Mouse (Mus musculus): Measurements from ENCODE around the gene Eif4e1b. TPM values are rescaled to one million over a fixed set of nuclear protein-coding genes. Genes with fewer than 3 reads are reported as not detected.
A peak's percentile ranks its signal among the peaks of the same experiment; 100 is the strongest.

The Eif4e1b gene
- polyA plus RNA-seq, 1 experiment from 2014 or later: not detected

DNA sequence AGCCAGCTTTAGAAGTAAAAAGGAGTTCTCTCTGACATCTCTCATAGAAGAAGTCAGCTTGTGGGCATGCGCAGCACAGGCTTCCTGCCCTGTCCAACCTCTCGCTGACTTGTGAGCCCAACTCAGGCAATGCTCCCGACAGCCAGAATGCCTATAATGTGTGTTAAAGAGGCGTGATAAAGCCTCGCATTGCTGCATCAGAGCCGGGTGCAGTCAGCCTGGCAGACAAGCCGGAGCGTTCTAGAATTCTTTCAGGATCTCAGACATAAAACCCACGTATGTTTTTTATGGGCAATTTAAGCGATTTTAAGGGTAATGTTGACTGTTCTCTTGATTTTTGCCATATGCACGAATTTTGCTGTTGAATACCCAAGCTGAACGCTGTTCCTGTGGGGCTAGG lies 24.3 kb downstream of the Eif4e1b start:
- no peak overlapping the region for H3K9ac ChIP-seq
- no peak overlapping the region for H3K27ac ChIP-seq
- no peak for ATAC-seq (ENCODE audit: insufficient number of reproducible peaks, insufficient read depth, low FRiP score, low TSS enrichment)
- H3K36me3 ChIP-seq: no peaks in the 10 kb centered on the region
- no peaks in the 10 kb centered on the region for H3K4me1 ChIP-seq
- no peak overlapping the region for H3K4me2 ChIP-seq (replicated peaks)
- peaks cover 24% of the 10 kb centered on the region for H3K27me3 ChIP-seq
- no peaks in the 10 kb centered on the region for H3K9me3 ChIP-seq
- 76% methylated on average over 12 of the region's 12 CpGs for whole genome bisulfite sequencing
- no peak overlapping the region for H3K4me3 ChIP-seq

- Histone ChIP-seq H3K4me1 (no peaks in the 10 kb centered on the region), H3K9ac (no peak overlapping the region), H3K4me3 (no peak overlapping the region), H3K9me3 (no peaks in the 10 kb centered on the region), H3K27me3 (peaks cover 4% of the 10 kb centered on the region), H3K36me3 (no peaks in the 10 kb centered on the region), H3K27ac (no peak overlapping the region), H3K4me2 (replicated peaks) (no peak overlapping the region)
- no peak for ATAC-seq (ENCODE audit: insufficient number of reproducible peaks, insufficient read depth, low FRiP score, low TSS enrichment)
- 33% methylated on average over 7 of the region's 7 CpGs for WGBS
These were observed 27.7 kb downstream of the Eif4e1b start for GRCm38 (mm10) chr13:54811476-54811875.

GRCm38 (mm10) chr13:54813381-54813780 lies 29.6 kb downstream of the Eif4e1b start:
- H3K4me2 ChIP-seq (replicated peaks): no peak overlapping the region
- no peaks in the 10 kb centered on the region for H3K4me1 ChIP-seq
- no peak for ATAC-seq (ENCODE audit: insufficient number of reproducible peaks, insufficient read depth, low FRiP score, low TSS enrichment)
- no peak overlapping the region for H3K9ac ChIP-seq
- no peak overlapping the region for H3K4me3 ChIP-seq
- no peaks in the 10 kb centered on the region for H3K36me3 ChIP-seq
- no peak overlapping the region for H3K27ac ChIP-seq
- no peaks in the 10 kb centered on the region for H3K27me3 ChIP-seq
- H3K9me3 ChIP-seq: no peaks in the 10 kb centered on the region
- WGBS: 88% methylated on average over 9 of the region's 9 CpGs

- Histone ChIP-seq H3K27me3 (no peaks in the 10 kb centered on the region), H3K9me3 (no peaks in the 10 kb centered on the region), H3K4me1 (no peaks in the 10 kb centered on the region), H3K27ac (no peak overlapping the region), H3K36me3 (no peaks in the 10 kb centered on the region), H3K9ac (no peak overlapping the region), H3K4me3 (no peak overlapping the region), H3K4me2 (replicated peaks) (no peak overlapping the region)
- ATAC-seq (ENCODE audit: insufficient number of reproducible peaks, insufficient read depth, low FRiP score, low TSS enrichment): no peak
- 22% methylated on average over 17 of the region's 17 CpGs for whole genome bisulfite sequencing
These were observed 34.8 kb downstream of the Eif4e1b start for GRCm38 (mm10) chr13:54818399-54819254.

- Histone ChIP-seq H3K27ac (no peak overlapping the region), H3K4me2 (replicated peaks) (no peak overlapping the region), H3K27me3 (peaks cover 5% of the 10 kb centered on the region; the same call in 1 of the 2 replicates), H3K4me1 (peaks cover 7% of the 10 kb centered on the region; the same call in 1 of the 2 replicates), H3K36me3 (no peaks in the 10 kb centered on the region), H3K9ac (no peak overlapping the region), H3K9me3 (no peaks in the 10 kb centered on the region), H3K4me3 (no peak overlapping the region)
- no peak for ATAC-seq (ENCODE audit: insufficient number of reproducible peaks, insufficient read depth, low FRiP score, low TSS enrichment)
- WGBS: 85% methylated on average over 4 of the region's 4 CpGs
These were observed 37.3 kb downstream of the Eif4e1b start for GRCm38 (mm10) chr13:54821106-54821505.

DNA sequence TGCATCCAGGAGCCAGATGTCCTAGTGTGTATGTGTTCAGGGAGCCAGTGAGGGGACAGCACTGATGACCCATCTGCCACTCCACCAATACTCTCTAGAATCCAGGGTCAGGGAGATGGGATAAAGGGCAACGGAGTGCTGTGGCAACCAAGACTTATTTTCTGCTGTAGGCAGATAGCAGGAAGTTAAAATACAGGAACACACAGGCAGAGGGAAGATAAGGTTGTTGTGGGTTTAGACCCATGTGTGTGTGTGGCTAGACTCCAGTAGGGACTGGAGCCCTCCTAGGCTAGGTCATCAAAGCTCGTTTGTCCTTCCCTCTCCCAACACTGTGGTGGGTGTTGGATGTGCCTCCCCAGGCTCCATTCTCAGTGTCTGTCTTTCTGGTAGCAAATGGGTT lies 38.1 kb downstream of the Eif4e1b start:
- no peak overlapping the region for H3K4me3 ChIP-seq
- no peaks in the 10 kb centered on the region for H3K9me3 ChIP-seq
- no peak overlapping the region for H3K9ac ChIP-seq
- H3K27ac ChIP-seq: no peak overlapping the region
- ATAC-seq (ENCODE audit: insufficient number of reproducible peaks, insufficient read depth, low FRiP score, low TSS enrichment): no peak
- peaks cover 7% of the 10 kb centered on the region; the same call in 1 of the 2 replicates for H3K4me1 ChIP-seq
- peaks cover 5% of the 10 kb centered on the region; the same call in 1 of the 2 replicates for H3K27me3 ChIP-seq
- WGBS: 78% methylated on average over 2 of the region's 2 CpGs
- H3K4me2 ChIP-seq (replicated peaks): no peak overlapping the region
- no peaks in the 10 kb centered on the region for H3K36me3 ChIP-seq

- Histone ChIP-seq H3K4me2 (replicated peaks) (peak overlapping the region; percentile 43), H3K36me3 (no peaks in the 10 kb centered on the region), H3K27me3 (peaks cover 5% of the 10 kb centered on the region; the same call in 1 of the 2 replicates), H3K9ac (no peak overlapping the region), H3K4me3 (0 out of 2 replicates have a peak overlapping the region, but pooled peaks have one; percentile 16), H3K9me3 (no peaks in the 10 kb centered on the region), H3K4me1 (peaks cover 7% of the 10 kb centered on the region; the same call in 1 of the 2 replicates), H3K27ac (no peak overlapping the region)
- WGBS: 19% methylated on average over 25 of the region's 25 CpGs
- no peak for ATAC-seq (ENCODE audit: insufficient number of reproducible peaks, insufficient read depth, low FRiP score, low TSS enrichment)
These were observed 40.5 kb downstream of the Eif4e1b start for GRCm38 (mm10) chr13:54824111-54824931.

GRCm38 (mm10) chr13:54827992-54828391 lies 44.2 kb downstream of the Eif4e1b start:
- no peak for ATAC-seq (ENCODE audit: insufficient number of reproducible peaks, insufficient read depth, low FRiP score, low TSS enrichment)
- no peaks in the 10 kb centered on the region for H3K9me3 ChIP-seq
- H3K9ac ChIP-seq: no peak overlapping the region
- peaks cover 5% of the 10 kb centered on the region; the same call in 1 of the 2 replicates for H3K27me3 ChIP-seq
- H3K4me3 ChIP-seq: no peak overlapping the region
- no peak overlapping the region for H3K27ac ChIP-seq
- H3K4me1 ChIP-seq: peaks cover 12% of the 10 kb centered on the region; the same call in 1 of the 2 replicates
- 59% methylated on average over 7 of the region's 7 CpGs for WGBS
- H3K36me3 ChIP-seq: no peaks in the 10 kb centered on the region
- H3K4me2 ChIP-seq (replicated peaks): no peak overlapping the region

GRCm38 (mm10) chr13:54828508-54828907 lies 44.7 kb downstream of the Eif4e1b start:
- Histone ChIP-seq H3K4me1 (peaks cover 12% of the 10 kb centered on the region; the same call in 1 of the 2 replicates), H3K36me3 (no peaks in the 10 kb centered on the region), H3K4me3 (no peak overlapping the region), H3K4me2 (replicated peaks) (no peak overlapping the region), H3K27ac (no peak overlapping the region), H3K9me3 (no peaks in the 10 kb centered on the region), H3K27me3 (peaks cover 5% of the 10 kb centered on the region; the same call in 1 of the 2 replicates), H3K9ac (no peak overlapping the region)
- no peak for ATAC-seq (ENCODE audit: insufficient number of reproducible peaks, insufficient read depth, low FRiP score, low TSS enrichment)
- 53% methylated on average over 6 of the region's 6 CpGs for WGBS

GRCm38 (mm10) chr13:54829450-54829849 lies 45.7 kb downstream of the Eif4e1b start:
- no peaks in the 10 kb centered on the region for H3K36me3 ChIP-seq
- H3K4me3 ChIP-seq: no peak overlapping the region
- WGBS: 3% methylated on average over 13 of the region's 13 CpGs
- H3K9me3 ChIP-seq: no peaks in the 10 kb centered on the region
- peak overlapping the region; percentile 9; the same call in 1 of the 2 replicates for H3K4me2 ChIP-seq (replicated peaks)
- H3K9ac ChIP-seq: no peak overlapping the region
- H3K27me3 ChIP-seq: peaks cover 5% of the 10 kb centered on the region; the same call in 1 of the 2 replicates
- peaks cover 11% of the 10 kb centered on the region; the same call in 1 of the 2 replicates for H3K4me1 ChIP-seq
- no peak overlapping the region for H3K27ac ChIP-seq
- no peak for ATAC-seq (ENCODE audit: insufficient number of reproducible peaks, insufficient read depth, low FRiP score, low TSS enrichment)

- H3K4me3 ChIP-seq: no peak overlapping the region
- no peaks in the 10 kb centered on the region for H3K36me3 ChIP-seq
- no peak overlapping the region for H3K27ac ChIP-seq
- peaks cover 10% of the 10 kb centered on the region for H3K4me1 ChIP-seq
- ATAC-seq (ENCODE audit: insufficient number of reproducible peaks, insufficient read depth, low FRiP score, low TSS enrichment): no peak
- H3K9ac ChIP-seq: no peak overlapping the region
- 82% methylated on average over 14 of the region's 14 CpGs for WGBS
- no peak overlapping the region for H3K4me2 ChIP-seq (replicated peaks)
- H3K27me3 ChIP-seq: no peaks in the 10 kb centered on the region
- no peaks in the 10 kb centered on the region for H3K9me3 ChIP-seq
These were observed 52.7 kb downstream of the Eif4e1b start for GRCm38 (mm10) chr13:54836351-54837030.
